Mouse (Mus musculus): ENCODE results near the gene Itpk1.

Itpk1 gene

GRCm38 (mm10) chr12:102713153-102713865 lies 8.6 kb upstream of the Itpk1 start:
- no peak for DNase-seq (ENCODE audit: low spot score in 2 of 2)

- no peak for DNase-seq (ENCODE audit: low spot score in 2 of 2)
Measured at GRCm38 (mm10) chr12:102710851-102711375, 6.2 kb upstream of the Itpk1 start.

- DNase-seq (ENCODE audit: low spot score in 2 of 2) = no peak
Measured at GRCm38 (mm10) chr12:102709896-102710295, 5.2 kb upstream of the Itpk1 start.

- no peak for DNase-seq (ENCODE audit: low spot score in 2 of 2)
Measured at GRCm38 (mm10) chr12:102708220-102708619, 3.5 kb upstream of the Itpk1 start.

DNA sequence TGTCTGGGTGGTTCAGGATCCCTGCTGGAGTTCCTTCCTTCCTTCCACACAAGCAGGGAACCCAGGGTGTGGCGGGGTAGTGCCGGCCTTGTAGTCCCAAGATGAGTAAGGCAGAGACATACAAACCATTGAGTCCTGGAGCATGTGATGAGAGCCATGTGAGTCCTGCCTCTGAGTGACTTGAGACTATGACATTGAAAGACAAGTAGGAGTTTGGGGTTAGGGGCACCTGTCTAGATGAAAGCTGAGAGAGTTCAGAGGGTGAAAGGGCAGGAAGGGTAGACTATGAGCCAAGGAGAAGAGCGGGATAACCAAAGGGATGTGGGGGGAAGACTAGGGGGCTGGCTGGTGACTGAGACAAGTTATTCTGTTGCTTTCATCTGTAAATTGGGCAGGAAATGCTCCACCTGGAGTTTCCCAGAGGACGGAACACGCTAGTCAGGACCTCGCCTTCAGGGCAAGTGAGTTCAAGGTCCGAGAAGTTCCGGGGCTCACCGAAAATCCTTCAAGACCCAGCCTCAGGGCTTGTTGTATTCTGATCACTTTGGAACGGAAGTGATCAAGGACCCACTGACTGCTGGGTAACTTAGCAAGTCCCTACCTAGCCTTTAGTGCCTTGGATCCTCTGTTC lies 2.2 kb upstream of the Itpk1 start:
- DNase-seq (ENCODE audit: low spot score in 2 of 2) = no peak

GRCm38 (mm10) chr12:102705906-102706640 lies 1.3 kb upstream of the Itpk1 start:
- DNase-seq (ENCODE audit: low spot score in 2 of 2) = no peak

DNA sequence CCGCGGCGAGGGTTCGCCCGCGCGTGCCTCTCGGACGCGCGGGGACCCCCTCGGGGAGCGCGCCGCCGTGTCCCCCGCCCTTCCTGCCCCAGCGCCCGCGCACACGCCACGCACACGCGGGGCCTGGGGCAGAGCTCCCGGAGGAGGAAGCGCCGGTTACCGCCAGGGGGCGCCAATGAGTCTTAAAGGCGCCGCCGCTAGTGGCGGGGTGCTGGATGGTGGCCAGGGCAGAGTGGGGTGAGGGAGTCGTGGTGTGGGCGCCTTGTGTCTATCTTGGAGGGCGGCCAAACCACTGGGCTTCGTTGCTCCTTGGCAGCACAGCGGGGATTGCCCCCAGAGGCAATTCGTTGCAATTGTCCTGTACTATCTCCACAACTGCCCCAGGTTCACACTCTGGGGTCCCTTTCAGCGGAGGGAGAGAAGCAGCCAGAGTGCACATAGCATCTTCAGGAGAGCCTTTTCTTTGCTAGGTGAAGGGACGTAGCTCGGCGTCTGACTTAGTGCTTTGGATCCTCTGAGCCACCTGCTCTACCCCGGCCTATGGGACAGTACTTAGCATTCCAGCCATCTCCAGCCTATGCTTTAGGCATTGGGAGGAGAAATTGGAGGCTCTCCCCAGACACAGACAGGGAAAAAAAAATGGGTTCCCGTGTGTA lies 614 bp upstream of the Itpk1 start:
- peak; percentile 79 to 92 for DNase-seq (ENCODE audit: low spot score in 2 of 2)

DNA sequence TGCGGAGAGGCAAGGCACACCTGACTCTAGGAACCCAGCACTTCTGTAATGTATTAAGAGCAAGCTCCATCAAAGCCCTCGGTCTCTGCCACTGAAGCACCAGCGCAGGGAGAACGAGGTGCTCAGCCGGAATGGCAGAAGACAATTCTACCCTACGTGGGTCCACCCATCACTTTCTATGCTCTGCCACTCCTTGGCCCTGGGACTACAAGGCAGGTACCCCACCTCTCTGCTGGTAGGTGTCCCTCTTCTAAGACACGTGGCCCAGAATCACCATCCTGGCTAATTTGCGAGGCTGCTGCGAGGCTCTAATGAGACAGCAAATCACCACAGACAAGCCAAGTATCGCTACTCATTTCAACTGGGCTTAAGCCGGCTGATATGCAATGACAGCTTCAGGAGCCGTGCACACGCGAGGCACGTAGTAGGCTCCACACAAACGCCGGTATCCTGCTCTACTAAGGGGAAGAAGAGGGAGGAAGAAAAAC lies 765 bp downstream of the Itpk1 start:
- DNase-seq (ENCODE audit: low spot score in 2 of 2) = no peak

GRCm38 (mm10) chr12:102703441-102703840 lies 1.3 kb downstream of the Itpk1 start:
- DNase-seq (ENCODE audit: low spot score in 2 of 2) = no peak

GRCm38 (mm10) chr12:102703111-102703412 lies 1.7 kb downstream of the Itpk1 start:
- DNase-seq (ENCODE audit: low spot score in 2 of 2) = no peak

DNA sequence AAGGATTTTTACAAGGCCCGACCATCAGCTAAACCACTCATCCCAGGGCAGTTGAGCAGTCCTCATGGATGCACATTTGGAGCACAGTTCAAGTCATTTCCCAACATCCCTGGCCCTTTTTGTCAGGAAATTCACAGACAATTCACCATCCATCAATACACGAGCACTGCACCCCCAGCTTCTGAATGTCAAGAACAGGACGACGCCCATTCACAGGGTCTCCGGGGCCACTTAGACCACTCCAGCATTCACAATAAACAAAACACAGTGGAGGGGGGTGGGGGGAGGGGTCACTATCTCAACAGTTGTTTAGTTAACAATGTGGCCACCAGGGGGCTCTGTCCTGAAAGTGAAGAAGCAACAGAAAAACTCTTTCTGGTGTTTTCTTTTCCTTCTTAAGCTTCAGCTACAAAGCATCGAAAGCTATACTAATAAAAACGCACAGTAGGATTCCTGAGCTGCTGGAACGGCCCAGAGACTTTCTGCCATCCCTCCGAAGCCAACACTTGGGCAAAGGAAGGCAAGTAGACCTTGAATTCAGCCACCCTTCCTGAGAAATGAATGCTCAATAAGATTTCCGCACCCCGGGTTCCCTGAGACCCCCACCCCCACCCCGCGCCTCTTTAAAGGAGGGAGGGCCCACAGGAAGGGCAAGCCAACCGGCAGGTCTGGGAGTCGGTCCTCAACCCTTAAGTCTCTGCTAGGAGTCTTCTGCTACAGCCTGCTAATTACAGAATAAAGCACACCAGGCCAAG lies 2.2 kb downstream of the Itpk1 start:
- peak in 1 of 2 experiments; percentile 86 for DNase-seq (ENCODE audit: low spot score in 2 of 2)

DNA sequence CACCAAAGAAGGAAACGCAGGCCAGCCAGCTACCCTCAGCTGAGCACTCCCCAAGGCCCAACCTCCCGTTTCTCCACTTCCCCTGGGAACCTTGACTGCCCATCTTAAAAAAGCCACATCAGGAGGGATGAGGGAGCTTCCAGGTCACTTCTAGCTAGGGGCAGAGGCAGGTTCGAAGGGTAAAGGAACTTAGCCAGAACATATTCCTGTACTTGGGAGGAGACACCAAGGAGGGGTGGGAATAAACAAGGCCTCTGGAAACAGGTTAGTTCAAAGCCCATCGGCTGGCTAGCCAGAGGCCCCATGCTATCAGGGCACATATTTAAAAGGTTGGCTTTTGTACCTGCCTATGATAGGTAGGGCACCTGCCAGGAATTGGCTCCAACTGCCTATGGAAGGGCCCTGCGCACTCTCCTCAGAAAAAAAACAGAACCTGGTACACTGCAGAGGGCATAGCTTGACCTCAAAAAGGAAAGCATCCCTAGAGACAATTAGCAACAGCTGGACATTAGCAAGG lies 3.0 kb downstream of the Itpk1 start:
- DNase-seq (ENCODE audit: low spot score in 2 of 2) = no peak

GRCm38 (mm10) chr12:102700453-102700852 lies 4.3 kb downstream of the Itpk1 start:
- no peak for DNase-seq (ENCODE audit: low spot score in 2 of 2)

DNA sequence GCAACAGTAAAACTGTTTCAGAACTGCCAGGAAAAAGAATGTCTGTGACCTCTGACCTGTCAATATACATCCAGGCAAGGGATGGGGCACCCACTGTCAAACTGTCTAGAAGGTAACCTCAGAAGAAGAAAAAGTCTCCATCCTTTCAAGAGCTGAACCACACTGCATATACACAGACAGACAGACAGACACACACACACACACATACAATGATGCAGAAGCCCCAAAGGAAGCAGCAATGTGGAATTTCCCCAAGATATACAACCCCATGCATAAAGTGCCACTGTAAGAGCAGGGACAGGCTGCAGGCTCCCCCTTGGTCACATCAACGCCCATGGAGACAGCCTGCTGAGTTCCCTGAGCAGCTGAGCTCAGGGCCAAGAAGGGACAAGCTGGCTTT lies 5.6 kb downstream of the Itpk1 start:
- no peak for DNase-seq (ENCODE audit: low spot score in 2 of 2)

DNA sequence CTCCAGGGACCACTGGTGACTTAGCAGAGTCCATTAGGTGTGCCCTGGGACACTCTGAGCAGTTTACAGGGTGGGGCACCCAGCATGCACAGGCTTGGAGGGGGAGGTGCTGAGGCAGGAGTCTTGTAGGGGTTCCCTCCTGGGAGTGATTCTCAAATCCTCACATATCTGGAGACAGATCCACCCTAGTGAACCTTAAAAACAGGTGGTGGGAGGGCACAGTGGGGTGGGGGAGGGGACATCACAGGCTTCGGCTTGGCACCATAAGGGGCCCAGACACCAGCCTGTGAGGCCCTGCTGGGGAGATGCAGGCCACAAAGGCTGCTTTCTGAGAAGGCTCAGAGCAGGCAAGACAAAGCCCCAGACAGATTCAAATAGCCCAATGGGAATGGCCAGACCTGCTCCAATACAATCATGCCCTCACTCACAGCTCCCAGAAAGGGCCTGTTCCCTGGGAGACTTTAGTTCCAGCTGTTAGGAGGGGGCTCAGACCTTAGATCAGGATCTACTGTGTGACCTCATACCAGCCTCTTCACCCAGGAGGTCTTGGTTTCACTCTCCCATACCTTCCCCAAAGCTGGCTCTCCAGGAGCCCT lies 6.5 kb downstream of the Itpk1 start:
- no peak for DNase-seq (ENCODE audit: low spot score in 2 of 2)

DNA sequence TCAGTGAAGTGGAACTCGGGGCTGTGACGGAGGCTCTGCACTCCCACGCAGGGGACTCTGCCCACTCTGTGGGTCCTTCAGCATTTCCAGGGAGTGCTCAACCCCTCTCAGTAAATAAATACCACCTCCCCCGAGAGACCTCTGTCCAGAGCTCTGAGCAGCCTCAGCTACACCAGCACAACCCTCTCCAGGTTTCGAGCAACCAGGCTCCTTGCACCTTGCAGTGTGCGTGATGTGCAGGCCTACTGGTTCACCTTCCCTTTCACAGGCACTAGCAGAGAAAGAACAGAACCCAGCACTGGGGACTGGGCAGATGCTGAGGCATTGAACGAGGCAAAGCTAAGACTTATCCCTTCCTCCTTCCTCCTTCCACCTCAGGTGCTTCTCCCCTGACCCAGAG lies 7.3 kb downstream of the Itpk1 start:
- no peak for DNase-seq (ENCODE audit: low spot score in 2 of 2)

DNA sequence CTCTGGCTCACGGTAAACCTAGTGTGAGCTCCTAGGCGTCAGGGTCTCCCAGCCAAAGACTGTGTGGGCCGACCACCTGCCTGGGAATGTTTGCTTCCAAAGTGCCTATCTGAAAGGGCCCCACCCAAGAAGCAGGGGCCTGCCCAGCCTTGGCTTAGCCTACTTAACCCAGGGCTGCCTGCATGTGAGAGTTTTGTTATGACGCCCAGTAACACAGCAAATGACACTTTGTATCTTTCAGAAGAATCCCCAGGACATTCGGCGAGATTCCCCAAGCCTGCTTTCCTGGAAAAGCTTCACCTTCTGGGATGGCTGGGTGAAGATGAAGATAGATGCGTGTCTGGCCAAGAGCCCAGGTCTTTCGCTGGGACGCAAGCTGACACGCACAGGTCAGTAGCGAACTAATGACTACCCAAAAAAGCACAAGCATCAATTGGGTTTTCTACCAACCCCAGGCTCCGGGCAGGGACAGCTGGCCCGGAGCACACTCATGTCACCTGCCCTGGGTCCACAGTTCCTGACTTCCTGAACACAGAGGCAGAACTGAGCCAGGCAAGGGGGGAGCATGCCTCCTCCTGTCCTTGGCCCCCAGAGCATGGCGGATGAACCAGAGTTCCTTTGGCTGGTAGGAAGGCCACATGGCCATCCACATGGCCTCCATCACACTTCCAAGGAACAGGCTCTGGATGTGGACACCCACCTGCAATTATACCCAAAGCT lies 7.9 kb downstream of the Itpk1 start:
- no peak for DNase-seq (ENCODE audit: low spot score in 2 of 2)

GRCm38 (mm10) chr12:102695369-102696239 lies 9.1 kb downstream of the Itpk1 start:
- DNase-seq (ENCODE audit: low spot score in 2 of 2) = no peak

DNA sequence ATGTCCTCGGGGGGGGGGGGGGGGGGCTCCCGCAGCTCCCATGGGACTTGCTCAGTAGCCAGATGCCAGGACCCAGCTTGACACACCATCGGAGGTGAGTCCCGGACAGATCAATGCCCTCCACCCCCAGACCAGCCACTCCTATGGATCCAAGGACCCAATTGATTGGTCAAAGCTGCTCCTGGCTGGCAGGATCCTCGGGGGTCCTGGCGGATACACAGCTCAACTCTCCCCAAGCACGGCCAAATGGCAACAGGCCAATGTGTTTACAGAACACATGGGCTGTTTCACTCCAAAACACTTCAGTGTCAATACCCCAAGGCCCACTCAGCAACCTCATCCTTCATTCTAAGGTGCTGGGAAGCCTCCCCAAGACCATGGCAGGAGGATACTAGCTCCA lies 13.0 kb downstream of the Itpk1 start:
- peak in 1 of 2 experiments; percentile 54 for DNase-seq (ENCODE audit: low spot score in 2 of 2)

Data from urinary bladder, postnatal 4 days (tissue).